Mouse (Mus musculus) embryo, embryonic 9.5 days (tissue): ENCODE measurements around the gene Qpctl.

Source experiments
- DNase-seq: peaks from one replicate; pipeline ENCODE4 v3.0.0-alpha.2; 2017; ENCODE audit errors: extremely low spot score

The Qpctl gene

GRCm38 (mm10) chr7:19148875-19149541 lies at the start of gene Qpctl:
Gene Qpctl (minus strand): TSS chr7:19149291.
- DNase-seq, result peak; percentile 95

- DNase-seq, result no peak
Measured at GRCm38 (mm10) chr7:19197985-19198384, 48.9 kb upstream of the Qpctl start.

GRCm38 (mm10) chr7:19196676-19197075 lies 47.6 kb upstream of the Qpctl start:
- no peak for DNase-seq

- no peak for DNase-seq
Measured at GRCm38 (mm10) chr7:19194676-19195075, 45.6 kb upstream of the Qpctl start.

GRCm38 (mm10) chr7:19184758-19185157 lies 35.7 kb upstream of the Qpctl start:
- DNase-seq, result no peak

- DNase-seq, result no peak
Measured at GRCm38 (mm10) chr7:19184250-19184649, 35.2 kb upstream of the Qpctl start.

GRCm38 (mm10) chr7:19180862-19181429 lies 31.9 kb upstream of the Qpctl start:
- DNase-seq, result peak; percentile 79

- no peak for DNase-seq
Measured at GRCm38 (mm10) chr7:19179936-19180335, 30.8 kb upstream of the Qpctl start.

- peak; percentile 66 for DNase-seq
Measured at GRCm38 (mm10) chr7:19179173-19179572, 30.1 kb upstream of the Qpctl start.

- peak; percentile 83 for DNase-seq
Measured at GRCm38 (mm10) chr7:19178443-19179092, 29.5 kb upstream of the Qpctl start.

GRCm38 (mm10) chr7:19178035-19178434 lies 28.9 kb upstream of the Qpctl start:
- DNase-seq, result no peak

- DNase-seq, result no peak
Measured at GRCm38 (mm10) chr7:19177216-19177615, 28.1 kb upstream of the Qpctl start.

- no peak for DNase-seq
Measured at GRCm38 (mm10) chr7:19176516-19176947, 27.4 kb upstream of the Qpctl start.

GRCm38 (mm10) chr7:19175708-19176515 lies 26.8 kb upstream of the Qpctl start, which contains the start of gene Eml2:
Gene Eml2 (plus strand): TSS chr7:19176421.
- peak; percentile 71 for DNase-seq

- peak; percentile 89 for DNase-seq
Measured at GRCm38 (mm10) chr7:19172874-19173273, 23.8 kb upstream of the Qpctl start.

- DNase-seq, result no peak
Measured at GRCm38 (mm10) chr7:19171831-19172230, 22.7 kb upstream of the Qpctl start.

GRCm38 (mm10) chr7:19170142-19170541 lies 21.1 kb upstream of the Qpctl start:
- DNase-seq, result no peak

GRCm38 (mm10) chr7:19169506-19169905 lies 20.4 kb upstream of the Qpctl start:
- no peak for DNase-seq

- no peak for DNase-seq
Measured at GRCm38 (mm10) chr7:19166990-19167389, 17.9 kb upstream of the Qpctl start.

GRCm38 (mm10) chr7:19165656-19166423 lies 16.7 kb upstream of the Qpctl start, which contains the start of gene Gipr:
Gene Gipr (minus strand): TSS chr7:19166127.
- DNase-seq, result no peak

GRCm38 (mm10) chr7:19164978-19165377 lies 15.9 kb upstream of the Qpctl start:
- DNase-seq, result peak; percentile 42
